Mouse (Mus musculus): ENCODE measurements at regions not wholly inside any gene's neighbourhood (a gene's known extent, or its start where the extent isn't known, plus 50 kb on each side); places are given as distances from the start of the nearest gene placed in this dataset.
A peak's percentile ranks its signal among the peaks of the same experiment; 100 is the strongest.
"Not testable (repeated sequence)": the region's sequence is repeated elsewhere in the genome, so short reads cannot be mapped to it uniquely, and the experiment has no call there.

- no peak for ATAC-seq (replicated peaks; ENCODE audit: low FRiP score)
- Histone ChIP-seq H3K4me2 (no peak overlapping the region), H3K4me3 (replicated peaks) (no peak overlapping the region), H3K27ac (no peak overlapping the region), H3K9ac (no peak overlapping the region), H3K36me3 (no peaks in the 10 kb centered on the region), H3K9me3 (replicated peaks) (no peaks in the 10 kb centered on the region), H3K27me3 (no peaks in the 10 kb centered on the region), H3K4me1 (no peaks in the 10 kb centered on the region)
- 52% methylated on average over 5 of the region's 5 CpGs for WGBS
Observed at GRCm38 (mm10) chr9:113149084-113149483, 559.0 kb downstream of the Pdcd6ip start.

DNA sequence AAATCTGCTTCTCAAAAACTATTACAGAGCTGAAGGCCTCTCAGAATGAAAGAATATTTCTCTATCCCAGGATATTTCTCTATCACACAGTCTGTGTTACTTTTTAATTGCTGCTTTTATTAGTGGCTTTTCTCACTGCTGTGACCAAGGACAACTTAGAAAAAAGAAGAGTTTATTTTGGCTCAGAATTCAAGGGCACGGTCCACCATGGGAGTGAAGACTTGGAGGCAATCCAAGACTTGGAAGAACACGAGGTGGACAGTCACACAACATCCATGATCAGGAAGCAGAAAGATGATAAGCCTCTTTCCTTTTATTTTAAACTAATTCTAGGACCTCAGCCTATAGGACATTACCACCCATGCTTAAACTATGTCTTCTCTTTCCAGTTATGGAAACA lies 561.5 kb downstream of the Pdcd6ip start:
- H3K4me3 ChIP-seq (replicated peaks) = no peak overlapping the region
- 48% methylated on average over 2 of the region's 2 CpGs for WGBS
- no peaks in the 10 kb centered on the region for H3K36me3 ChIP-seq
- H3K27me3 ChIP-seq = no peaks in the 10 kb centered on the region
- no peak overlapping the region for H3K4me2 ChIP-seq
- no peak overlapping the region for H3K9ac ChIP-seq
- H3K4me1 ChIP-seq = no peaks in the 10 kb centered on the region
- no peak for ATAC-seq (replicated peaks; ENCODE audit: low FRiP score)
- no peaks in the 10 kb centered on the region for H3K9me3 ChIP-seq (replicated peaks)
- H3K27ac ChIP-seq = no peak overlapping the region

DNA sequence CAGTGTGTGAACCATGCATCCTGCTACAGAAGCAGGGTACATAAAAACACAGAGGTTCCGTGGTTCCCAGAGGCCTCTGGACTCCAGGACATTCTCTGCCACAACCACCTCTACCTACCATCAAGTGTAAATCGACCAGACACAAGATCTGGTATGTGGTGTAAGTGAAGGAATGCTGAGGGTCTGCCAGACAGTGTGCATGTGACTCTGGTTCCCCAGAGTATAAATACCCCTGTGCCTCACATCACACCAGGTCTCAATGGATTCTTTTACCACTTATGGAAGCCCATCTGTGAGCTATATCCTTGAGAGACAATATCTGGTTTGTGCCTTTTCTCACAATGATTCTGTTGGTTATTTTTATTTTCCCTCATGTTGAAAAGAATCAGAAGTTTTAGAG lies 563.0 kb downstream of the Pdcd6ip start:
- H3K36me3 ChIP-seq = no peaks in the 10 kb centered on the region
- ATAC-seq (replicated peaks; ENCODE audit: low FRiP score) = no peak
- H3K9ac ChIP-seq = no peak overlapping the region
- H3K27ac ChIP-seq = no peak overlapping the region
- H3K4me3 ChIP-seq (replicated peaks) = no peak overlapping the region
- 70% methylated on average over 2 of the region's 2 CpGs for WGBS
- no peaks in the 10 kb centered on the region for H3K9me3 ChIP-seq (replicated peaks)
- no peaks in the 10 kb centered on the region for H3K4me1 ChIP-seq
- no peak overlapping the region for H3K4me2 ChIP-seq
- H3K27me3 ChIP-seq = no peaks in the 10 kb centered on the region

DNA sequence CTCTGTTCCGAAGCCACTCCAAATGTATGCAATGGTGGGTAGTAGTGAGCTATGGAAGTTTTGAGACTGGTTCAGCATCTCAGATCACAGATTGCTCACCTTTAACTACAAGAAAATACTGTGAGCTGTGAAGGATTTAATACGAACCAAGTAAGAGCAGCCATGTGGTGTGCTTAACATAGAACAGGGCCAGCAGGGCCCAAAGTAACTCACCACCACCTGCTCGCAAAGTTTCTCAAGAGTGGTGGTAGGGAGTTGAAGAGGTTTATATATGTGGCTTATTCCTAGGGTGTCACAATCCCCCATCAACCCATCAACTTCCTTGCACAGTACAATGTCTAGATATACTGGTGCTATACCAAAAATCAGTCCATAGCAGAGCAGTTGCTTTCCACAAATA lies 573.4 kb downstream of the Pdcd6ip start:
- no peaks in the 10 kb centered on the region for H3K9me3 ChIP-seq (replicated peaks)
- no peak overlapping the region for H3K9ac ChIP-seq
- H3K27ac ChIP-seq = no peak overlapping the region
- H3K4me3 ChIP-seq (replicated peaks) = no peak overlapping the region
- H3K27me3 ChIP-seq = no peaks in the 10 kb centered on the region
- no peaks in the 10 kb centered on the region for H3K36me3 ChIP-seq
- H3K4me2 ChIP-seq = no peak overlapping the region
- no peaks in the 10 kb centered on the region for H3K4me1 ChIP-seq
- no peak for ATAC-seq (replicated peaks; ENCODE audit: low FRiP score)
- 91% methylated on average over 3 of the region's 3 CpGs for WGBS

- Histone ChIP-seq H3K9ac (no peak overlapping the region), H3K27me3 (no peaks in the 10 kb centered on the region), H3K4me3 (replicated peaks) (no peak overlapping the region), H3K4me2 (no peak overlapping the region), H3K36me3 (no peaks in the 10 kb centered on the region), H3K9me3 (replicated peaks) (no peaks in the 10 kb centered on the region), H3K4me1 (no peaks in the 10 kb centered on the region), H3K27ac (no peak overlapping the region)
- ATAC-seq (replicated peaks; ENCODE audit: low FRiP score) = no peak
- 84% methylated on average over 7 of the region's 7 CpGs for WGBS
Observed at GRCm38 (mm10) chr9:113123004-113123692, 584.9 kb downstream of the Pdcd6ip start.

DNA sequence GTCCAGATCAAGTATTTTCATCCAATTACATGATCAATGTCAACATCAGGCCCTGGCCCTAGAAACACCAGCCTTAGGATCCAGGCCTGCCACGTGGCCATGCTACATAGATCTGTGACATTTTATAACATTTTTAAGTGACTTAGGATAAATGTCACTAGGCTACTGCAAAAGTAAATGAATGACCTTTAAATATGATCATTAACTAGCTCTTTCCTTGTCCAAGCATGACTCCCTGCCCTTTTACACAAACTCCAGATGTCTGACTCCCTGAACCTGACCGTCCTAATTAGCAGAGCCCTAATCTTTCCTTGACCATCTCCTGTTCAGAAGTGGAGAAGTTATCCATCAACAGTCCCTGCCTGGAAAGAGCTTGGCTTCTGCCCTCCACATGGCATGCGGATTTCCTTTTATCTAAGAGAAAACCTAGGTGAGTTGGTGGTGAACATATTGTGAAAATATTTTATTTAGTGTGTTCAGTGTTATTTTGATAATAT lies 585.8 kb downstream of the Pdcd6ip start:
- no peak overlapping the region for H3K4me3 ChIP-seq (replicated peaks)
- 54% methylated on average over 3 of the region's 3 CpGs for WGBS
- no peak overlapping the region for H3K27ac ChIP-seq
- no peaks in the 10 kb centered on the region for H3K36me3 ChIP-seq
- no peaks in the 10 kb centered on the region for H3K4me1 ChIP-seq
- H3K27me3 ChIP-seq = no peaks in the 10 kb centered on the region
- H3K9me3 ChIP-seq (replicated peaks) = no peaks in the 10 kb centered on the region
- peak; percentile 62 for ATAC-seq (replicated peaks; ENCODE audit: low FRiP score)
- no peak overlapping the region for H3K9ac ChIP-seq
- no peak overlapping the region for H3K4me2 ChIP-seq

- no peaks in the 10 kb centered on the region for H3K27me3 ChIP-seq
- H3K4me3 ChIP-seq (replicated peaks) = no peak overlapping the region
- ATAC-seq (replicated peaks; ENCODE audit: low FRiP score) = no peak
- H3K9me3 ChIP-seq (replicated peaks) = no peaks in the 10 kb centered on the region
- no peaks in the 10 kb centered on the region for H3K4me1 ChIP-seq
- H3K4me2 ChIP-seq = no peak overlapping the region
- no peaks in the 10 kb centered on the region for H3K36me3 ChIP-seq
- no peak overlapping the region for H3K9ac ChIP-seq
- no peak overlapping the region for H3K27ac ChIP-seq
Observed at GRCm38 (mm10) chr9:113120385-113120784, 587.7 kb downstream of the Pdcd6ip start.

DNA sequence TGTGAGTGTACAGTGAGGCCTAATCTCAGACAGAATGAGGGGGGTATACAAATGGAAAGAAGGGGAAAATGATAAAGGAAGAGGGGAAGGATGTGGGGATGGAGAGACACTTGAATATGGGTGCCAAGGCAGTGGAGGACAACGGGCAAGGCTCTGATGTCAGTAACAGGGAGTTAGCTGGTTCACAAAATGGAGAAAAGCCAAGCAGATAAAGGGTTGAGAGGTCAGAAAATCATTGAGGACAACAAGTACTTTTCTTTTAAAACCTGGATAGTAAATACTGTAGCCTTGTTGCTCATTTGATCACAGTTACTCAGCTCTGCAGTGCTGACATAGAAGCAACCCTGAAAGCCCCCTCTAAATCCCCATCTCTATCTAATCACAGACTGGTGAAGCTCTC lies 588.3 kb downstream of the Pdcd6ip start:
- Histone ChIP-seq H3K27ac (no peak overlapping the region), H3K27me3 (no peaks in the 10 kb centered on the region), H3K9me3 (replicated peaks) (no peaks in the 10 kb centered on the region), H3K9ac (no peak overlapping the region), H3K4me1 (no peaks in the 10 kb centered on the region), H3K36me3 (no peaks in the 10 kb centered on the region), H3K4me2 (no peak overlapping the region), H3K4me3 (replicated peaks) (no peak overlapping the region)
- 67% methylated on average over 1 of the region's 1 CpGs for WGBS
- ATAC-seq (replicated peaks; ENCODE audit: low FRiP score) = no peak

- Histone ChIP-seq H3K36me3 (no peaks in the 10 kb centered on the region), H3K4me2 (no peak overlapping the region), H3K4me1 (no peaks in the 10 kb centered on the region), H3K27me3 (no peaks in the 10 kb centered on the region), H3K9me3 (replicated peaks) (no peaks in the 10 kb centered on the region), H3K4me3 (replicated peaks) (no peak overlapping the region), H3K27ac (no peak overlapping the region), H3K9ac (no peak overlapping the region)
- ATAC-seq (replicated peaks; ENCODE audit: low FRiP score) = no peak
- 48% methylated on average over 5 of the region's 5 CpGs for WGBS
Observed at GRCm38 (mm10) chr9:113115576-113115975, 592.5 kb downstream of the Pdcd6ip start.

DNA sequence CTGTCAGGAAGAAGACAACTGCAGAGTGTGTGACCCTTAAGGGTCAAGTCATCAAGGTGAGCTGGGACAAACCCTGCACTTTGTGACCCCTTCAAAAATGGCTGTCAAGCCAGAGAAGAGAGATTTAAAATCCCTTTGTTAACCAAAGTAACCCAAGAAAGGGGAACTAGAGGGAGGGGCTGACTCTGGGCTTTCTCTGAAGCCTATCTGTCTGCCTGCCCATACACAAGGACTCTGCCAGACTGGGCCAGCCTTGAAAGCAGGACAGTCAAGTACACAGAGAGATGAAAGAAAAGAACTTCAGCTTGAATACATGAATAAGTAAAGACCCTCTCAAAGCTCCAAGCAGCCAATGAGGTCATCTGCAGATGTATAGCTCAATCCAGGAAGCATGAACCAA lies 595.3 kb downstream of the Pdcd6ip start:
- H3K4me2 ChIP-seq = no peak overlapping the region
- H3K36me3 ChIP-seq = no peaks in the 10 kb centered on the region
- H3K9me3 ChIP-seq (replicated peaks) = no peaks in the 10 kb centered on the region
- H3K27me3 ChIP-seq = no peaks in the 10 kb centered on the region
- no peak overlapping the region for H3K4me3 ChIP-seq (replicated peaks)
- H3K4me1 ChIP-seq = no peaks in the 10 kb centered on the region
- H3K27ac ChIP-seq = no peak overlapping the region
- ATAC-seq (replicated peaks; ENCODE audit: low FRiP score) = no peak
- no peak overlapping the region for H3K9ac ChIP-seq

DNA sequence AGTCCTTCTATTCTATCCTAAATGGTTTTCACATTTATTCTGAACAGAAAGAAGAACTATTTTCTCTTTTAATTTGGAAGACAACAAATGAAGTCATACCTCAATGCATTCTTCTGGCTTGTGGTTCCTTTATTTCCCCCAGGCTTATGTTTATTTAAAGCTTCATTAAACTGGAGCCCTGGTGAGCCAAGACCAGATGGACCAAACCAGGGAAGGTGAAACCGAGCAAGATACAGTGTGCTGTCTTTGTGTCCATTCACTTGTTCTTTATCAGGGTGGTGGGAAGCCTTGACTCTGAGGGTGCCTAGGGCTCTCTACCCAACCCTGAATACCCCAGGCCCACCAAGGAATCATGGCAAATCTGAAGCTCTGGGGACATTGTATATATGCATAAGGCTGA lies 606.3 kb downstream of the Pdcd6ip start:
- Histone ChIP-seq H3K36me3 (no peaks in the 10 kb centered on the region), H3K27me3 (no peaks in the 10 kb centered on the region), H3K9ac (no peak overlapping the region), H3K4me1 (no peaks in the 10 kb centered on the region), H3K27ac (no peak overlapping the region), H3K9me3 (replicated peaks) (no peaks in the 10 kb centered on the region), H3K4me2 (no peak overlapping the region), H3K4me3 (replicated peaks) (no peak overlapping the region)
- WGBS = 86% methylated on average over 1 of the region's 1 CpGs
- no peak for ATAC-seq (replicated peaks; ENCODE audit: low FRiP score)

DNA sequence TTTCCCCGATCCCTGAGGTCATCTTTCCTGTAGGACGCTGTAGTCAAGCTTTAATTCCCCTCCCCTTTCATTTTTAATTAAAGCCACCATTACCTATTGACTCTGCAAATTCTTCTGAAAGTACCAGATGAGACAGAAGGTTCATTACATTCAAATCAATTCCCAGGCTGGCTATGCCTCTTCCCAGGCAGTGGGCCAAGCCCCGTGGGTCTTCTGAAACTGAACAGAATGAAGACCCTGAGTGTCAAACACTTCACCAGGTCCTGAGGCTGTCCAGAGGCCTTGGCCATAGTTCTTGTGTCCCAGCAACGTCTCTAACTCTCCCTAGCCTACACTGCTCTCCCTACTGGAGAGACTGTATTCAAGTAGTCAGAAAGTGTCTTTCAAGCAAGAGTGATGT lies 607.4 kb downstream of the Pdcd6ip start:
- Histone ChIP-seq H3K9ac (no peak overlapping the region), H3K9me3 (replicated peaks) (no peaks in the 10 kb centered on the region), H3K27ac (no peak overlapping the region), H3K4me3 (replicated peaks) (no peak overlapping the region), H3K4me1 (no peaks in the 10 kb centered on the region), H3K36me3 (no peaks in the 10 kb centered on the region), H3K4me2 (no peak overlapping the region), H3K27me3 (no peaks in the 10 kb centered on the region)
- whole genome bisulfite sequencing = 80% methylated on average over 4 of the region's 4 CpGs
- no peak for ATAC-seq (replicated peaks; ENCODE audit: low FRiP score)

DNA sequence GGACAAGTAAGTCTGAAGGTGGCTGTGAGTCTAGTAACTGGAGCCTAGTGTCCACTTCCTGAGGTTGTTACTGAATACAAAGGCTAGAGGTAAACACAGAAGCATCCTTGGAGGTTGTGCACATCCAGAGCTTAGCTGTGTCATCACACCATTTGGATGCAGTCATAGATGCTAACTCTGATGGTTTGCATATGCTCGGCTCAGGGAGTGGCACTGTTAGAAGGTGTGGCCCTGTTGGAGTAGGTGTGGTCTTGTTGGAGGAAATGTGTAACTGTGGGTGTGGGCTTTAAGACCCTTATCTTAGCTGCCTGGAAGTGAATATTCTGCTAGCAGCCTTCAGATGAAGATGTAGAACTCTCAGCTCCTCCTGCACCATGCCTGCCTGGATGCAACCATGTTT lies 612.6 kb downstream of the Pdcd6ip start:
- H3K4me3 ChIP-seq (replicated peaks); H3K27ac ChIP-seq; H3K4me1 ChIP-seq; ATAC-seq (replicated peaks; ENCODE audit: low FRiP score); H3K9me3 ChIP-seq (replicated peaks); H3K9ac ChIP-seq; H3K27me3 ChIP-seq; H3K36me3 ChIP-seq; H3K4me2 ChIP-seq: not testable (repeated sequence)
- WGBS = 89% methylated on average over 1 of the region's 1 CpGs

Measured in kidney, embryonic 15.5 days (tissue).